Mouse (Mus musculus) erythroblast, embryonic 14.5 days (primary cell): ENCODE results near the gene Scmh1. TPM values are rescaled to one million over a fixed set of nuclear protein-coding genes. Genes with fewer than 3 reads are reported as not detected.
A peak's percentile ranks its signal among the peaks of the same experiment; 100 is the strongest.
"Not testable (repeated sequence)": the region's sequence is repeated elsewhere in the genome, so short reads cannot be mapped to it uniquely, and the experiment has no call there.

Experiments
- H3K27me3 ChIP-seq: 2 replicates; pipeline ENCODE4 v1.6.1; 2012; ENCODE audit warnings: inconsistent platforms; ENCODE audit not compliant: control insufficient read depth
- H3K36me3 ChIP-seq: 2 replicates; pipeline ENCODE4 v1.6.1; 2012; ENCODE audit warnings: mild to moderate bottlenecking, inconsistent platforms; ENCODE audit not compliant: control insufficient read depth
- H3K4me1 ChIP-seq: 2 replicates; pipeline ENCODE4 v1.6.1; 2012; ENCODE audit warnings: inconsistent platforms; ENCODE audit not compliant: control insufficient read depth
- H3K4me3 ChIP-seq: replicated peaks from 2 replicates; pipeline ENCODE3; 2012; ENCODE audit warnings: moderate library complexity, mild to moderate bottlenecking, inconsistent platforms
- H3K9me3 ChIP-seq: 2 replicates; pipeline ENCODE4 v1.6.1; 2012; ENCODE audit warnings: low read length, inconsistent platforms, mixed read lengths; ENCODE audit not compliant: control insufficient read depth
- GATA1 ChIP-seq: IDR thresholded peaks from 2 replicates; pipeline ENCODE4 v1.6.1; 2012; ENCODE audit warnings: low read length, inconsistent platforms, mixed read lengths
- TAL1 ChIP-seq: IDR thresholded peaks from 3 replicates; pipeline ENCODE4 v1.6.1; 2012; ENCODE audit warnings: low read length, inconsistent platforms, mixed read lengths
- polyA plus RNA-seq: library from polyadenylated mRNA; stranded (reverse); fragments of >175 nt; gene quantifications from 2 replicates; pipeline ENCODE4 v1.2.3, GENCODE M21; 2012

The Scmh1 gene
- polyA plus RNA-seq, 1 experiment = 4.9 TPM

- H3K27me3 ChIP-seq = peaks cover 2% of the 10 kb centered on the region; the same call in 1 of the 2 replicates
- H3K9me3 ChIP-seq = no peaks in the 10 kb centered on the region
- H3K36me3 ChIP-seq = no peaks in the 10 kb centered on the region
- no peak overlapping the region for H3K4me3 ChIP-seq
- TF ChIP-seq GATA1 (no peak), TAL1 (no peak)
- H3K4me1 ChIP-seq = peaks cover 18% of the 10 kb centered on the region
These were observed 12.3 kb upstream of the Scmh1 start for GRCm38 (mm10) chr4:120392748-120393147.

GRCm38 (mm10) chr4:120400251-120400650 lies 4.8 kb upstream of the Scmh1 start:
- Histone ChIP-seq H3K27me3 (no peaks in the 10 kb centered on the region), H3K9me3 (no peaks in the 10 kb centered on the region), H3K4me3 (no peak overlapping the region), H3K36me3 (no peaks in the 10 kb centered on the region), H3K4me1 (peaks cover 41% of the 10 kb centered on the region)
- TF ChIP-seq GATA1 = no peak
- TF ChIP-seq TAL1 = no peak

- peaks cover 56% of the 10 kb centered on the region for H3K4me1 ChIP-seq
- not testable (repeated sequence) for H3K9me3 ChIP-seq, H3K27me3 ChIP-seq, H3K4me3 ChIP-seq, H3K36me3 ChIP-seq
These were observed 3.0 kb upstream of the Scmh1 start for GRCm38 (mm10) chr4:120402105-120402504.

- H3K9me3 ChIP-seq = no peaks in the 10 kb centered on the region
- H3K4me1 ChIP-seq = peaks cover 65% of the 10 kb centered on the region
- TF ChIP-seq GATA1 (no peak), TAL1 (no peak)
- peak overlapping the region; percentile 92 for H3K4me3 ChIP-seq
- H3K27me3 ChIP-seq = no peaks in the 10 kb centered on the region
- no peaks in the 10 kb centered on the region for H3K36me3 ChIP-seq
These were observed 834 bp upstream of the Scmh1 start for GRCm38 (mm10) chr4:120404247-120404646.

GRCm38 (mm10) chr4:120404778-120405143 lies 320 bp upstream of the Scmh1 start:
- H3K4me1 ChIP-seq = peaks cover 65% of the 10 kb centered on the region
- peak overlapping the region; percentile 92 for H3K4me3 ChIP-seq
- H3K9me3 ChIP-seq = no peaks in the 10 kb centered on the region
- no peaks in the 10 kb centered on the region for H3K36me3 ChIP-seq
- TF ChIP-seq TAL1 (no peak), GATA1 (no peak)
- no peaks in the 10 kb centered on the region for H3K27me3 ChIP-seq

- TF ChIP-seq GATA1 = no peak
- TF ChIP-seq TAL1 = no peak
- Histone ChIP-seq H3K36me3 (no peaks in the 10 kb centered on the region), H3K4me3 (peak overlapping the region; percentile 92), H3K9me3 (no peaks in the 10 kb centered on the region), H3K4me1 (peaks cover 61% of the 10 kb centered on the region), H3K27me3 (no peaks in the 10 kb centered on the region)
These were observed 941 bp downstream of the Scmh1 start for GRCm38 (mm10) chr4:120405806-120406638.

- Histone ChIP-seq H3K36me3 (no peaks in the 10 kb centered on the region), H3K4me3 (peak overlapping the region; percentile 92), H3K9me3 (no peaks in the 10 kb centered on the region), H3K27me3 (no peaks in the 10 kb centered on the region), H3K4me1 (peaks cover 54% of the 10 kb centered on the region)
- TF ChIP-seq TAL1 = no peak
- TF ChIP-seq GATA1 = no peak
These were observed 1.7 kb downstream of the Scmh1 start for GRCm38 (mm10) chr4:120406639-120407273.

GRCm38 (mm10) chr4:120418053-120418452 lies 13.0 kb downstream of the Scmh1 start:
- H3K4me3 ChIP-seq = no peak overlapping the region
- no peaks in the 10 kb centered on the region for H3K9me3 ChIP-seq
- no peak for TF ChIP-seq TAL1
- no peak for TF ChIP-seq GATA1

GRCm38 (mm10) chr4:120420193-120420592 lies 15.1 kb downstream of the Scmh1 start:
- H3K27me3 ChIP-seq = no peaks in the 10 kb centered on the region
- TF ChIP-seq GATA1 (no peak), TAL1 (no peak)
- H3K36me3 ChIP-seq = no peaks in the 10 kb centered on the region; the same call in none of the 2 replicates

More at GRCm38 (mm10) chr4:120418053-120418452, 13.0 kb downstream of the Scmh1 start:
- H3K27me3 ChIP-seq = no peaks in the 10 kb centered on the region
- H3K4me1 ChIP-seq = no peaks in the 10 kb centered on the region; the same call in 1 of the 2 replicates
- H3K36me3 ChIP-seq = peaks cover 4% of the 10 kb centered on the region

More at GRCm38 (mm10) chr4:120420193-120420592, 15.1 kb downstream of the Scmh1 start:
- H3K4me1 ChIP-seq = no peaks in the 10 kb centered on the region; the same call in 1 of the 2 replicates
- H3K4me3 ChIP-seq = no peak overlapping the region
- no peaks in the 10 kb centered on the region for H3K9me3 ChIP-seq
